Mouse (Mus musculus) megakaryocyte progenitor cell, adult 5-6 weeks (primary cell): ENCODE results near the gene Gm8356. TPM values are rescaled to one million over a fixed set of nuclear protein-coding genes. Genes with fewer than 3 reads are reported as not detected.
"Not testable (repeated sequence)": the region's sequence is repeated elsewhere in the genome, so short reads cannot be mapped to it uniquely, and the experiment has no call there.

Source experiments
- ATAC-seq: replicated peaks from 2 replicates; pipeline ENCODE4 v1.8.0; 2016; ENCODE audit warnings: mild to moderate bottlenecking, moderate TSS enrichment, inconsistent platforms; ENCODE audit not compliant: poor library complexity
- total RNA-seq, 2 experiments: library from RNA; stranded (forward) in 1 of 2; stranded (reverse) in 1 of 2; fragments of 157-497, 149-512 nt in 1 of 2; fragments of 200-1000 nt in 1 of 2; gene quantifications; 2 replicates each; pipeline versions ENCODE4 v1.2.3 to v1.2.4; 2015 to 2017

The Gm8356 gene
- total RNA-seq (2015): not detected in 2 replicates
- total RNA-seq (2017): not detected in 2 replicates

DNA sequence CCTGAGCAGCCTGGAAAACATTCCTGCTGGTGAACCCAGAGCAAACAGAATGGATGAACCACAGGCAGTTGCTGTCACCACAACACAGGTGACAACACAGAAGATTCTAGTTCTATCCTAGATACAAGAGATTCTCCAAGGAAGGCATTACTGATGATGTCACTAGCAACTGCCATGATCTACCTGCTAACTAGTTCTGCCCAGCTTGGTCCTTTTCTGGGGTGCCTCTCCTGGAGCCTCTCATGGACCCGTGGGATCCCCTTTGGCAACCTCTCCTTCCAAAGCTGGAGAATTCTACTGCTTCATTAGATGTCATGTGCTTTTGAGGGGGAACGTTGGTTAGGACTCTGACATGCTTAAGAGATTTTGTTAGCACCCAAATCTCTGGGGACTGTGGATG is at the start of gene Gm8356:
TSS of gene Gm8356 (minus strand) at position 101 of the 400 bp plus-strand sequence.
- not testable (repeated sequence) for ATAC-seq

DNA sequence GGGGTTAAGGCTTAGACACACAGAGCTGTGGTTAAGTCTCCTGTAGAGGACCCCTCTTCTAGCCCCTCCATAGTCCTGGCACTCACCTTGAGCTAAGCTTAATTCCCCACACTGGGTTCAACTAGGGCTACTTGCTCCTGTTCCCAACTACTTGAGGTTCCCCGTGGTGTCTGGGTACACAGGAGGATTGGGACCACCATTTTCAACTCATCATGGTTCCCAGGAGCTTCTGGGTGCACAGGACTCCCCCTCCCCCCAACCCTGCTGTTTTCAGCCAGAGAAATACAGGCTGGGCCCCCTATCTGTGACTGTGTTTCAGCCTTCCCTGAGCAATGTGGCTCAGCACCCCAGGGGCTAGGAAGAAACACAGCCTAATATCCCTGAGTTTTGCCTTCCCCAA is 50.8 kb downstream of the Gm8356 start:
- not testable (repeated sequence) for ATAC-seq

DNA sequence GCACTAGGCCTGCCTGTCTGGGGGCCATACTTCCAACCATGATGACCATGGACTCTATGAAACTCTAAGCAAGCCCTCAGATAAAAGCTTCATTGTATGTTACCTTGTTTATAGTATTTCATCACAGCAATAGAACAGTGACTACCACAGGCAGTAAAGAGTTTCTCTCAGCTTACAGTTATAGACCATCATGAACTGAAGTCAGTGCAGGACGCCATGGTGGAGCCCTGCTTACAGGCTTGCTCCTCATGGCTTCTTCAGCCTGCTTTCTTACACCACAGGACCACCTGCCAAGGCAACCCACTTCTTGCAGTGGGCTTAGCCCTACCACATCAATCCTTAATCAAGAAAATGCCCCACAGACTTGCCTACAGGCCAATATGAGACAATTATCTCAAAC is 51.5 kb downstream of the Gm8356 start:
- not testable (repeated sequence) for ATAC-seq

DNA sequence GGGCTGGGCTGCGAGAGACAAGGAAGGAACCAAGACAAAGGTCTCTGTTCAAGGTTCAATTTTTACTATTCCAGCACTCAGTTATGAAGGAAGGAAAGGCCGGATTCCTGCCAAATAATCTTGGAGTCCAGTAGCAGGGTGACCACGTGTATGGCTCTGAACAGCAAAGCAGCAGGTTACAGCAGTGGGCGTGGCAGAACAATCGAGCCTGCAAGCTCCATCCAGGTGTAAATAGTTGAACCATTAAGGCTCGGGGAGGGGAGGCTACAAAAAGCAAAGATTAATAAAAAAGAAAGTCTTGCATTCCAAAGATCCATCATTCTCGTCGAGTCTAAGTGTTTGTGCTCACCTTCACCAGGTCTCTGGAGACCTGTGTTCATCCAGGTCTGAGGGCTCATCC is 55.0 kb downstream of the Gm8356 start:
- ATAC-seq: not testable (repeated sequence)

Other genes with a start within 250 kb of the Gm8356 start
- gene Gm21103, start 232.4 kb downstream of the Gm8356 start, total RNA-seq (2015): not detected in 2 replicates
- gene Gm21103, start 232.4 kb downstream of the Gm8356 start, total RNA-seq (2017): not detected in 2 replicates
- gene Gm3618, start 193.6 kb downstream of the Gm8356 start, total RNA-seq (2015): not detected in 2 replicates
- not detected in 2 replicates for gene Gm3618, start 193.6 kb downstream of the Gm8356 start, total RNA-seq (2017)
- gene Gm16440, start 147.0 kb downstream of the Gm8356 start, total RNA-seq (2015): not detected in 2 replicates
- gene Gm16440, start 147.0 kb downstream of the Gm8356 start, total RNA-seq (2017): not detected in 2 replicates
- gene Gm3591, start 124.8 kb downstream of the Gm8356 start, total RNA-seq (2015): not detected in 2 replicates
- gene Gm3591, start 124.8 kb downstream of the Gm8356 start, total RNA-seq (2017): not detected in 2 replicates
- not detected in 2 replicates for gene Gm3594, start 92.7 kb downstream of the Gm8356 start, total RNA-seq (2015)
- not detected in 2 replicates for gene Gm3594, start 92.7 kb downstream of the Gm8356 start, total RNA-seq (2017)
- gene Gm3629, start 53.3 kb upstream of the Gm8356 start, total RNA-seq (2015): 0.27 TPM in 1 of 2 replicates, not detected in the other
- gene Gm3629, start 53.3 kb upstream of the Gm8356 start, total RNA-seq (2017): not detected in 2 replicates
- not detected in 2 replicates for gene Gm3460, start 85.1 kb upstream of the Gm8356 start, total RNA-seq (2015)
- gene Gm3460, start 85.1 kb upstream of the Gm8356 start, total RNA-seq (2017): not detected in 2 replicates
- not detected in 2 replicates for gene Gm10251, start 146.9 kb upstream of the Gm8356 start, total RNA-seq (2015)
- not detected in 2 replicates for gene Gm10251, start 146.9 kb upstream of the Gm8356 start, total RNA-seq (2017)
- not detected in 2 replicates for gene Gm8050, start 183.0 kb upstream of the Gm8356 start, total RNA-seq (2015)
- gene Gm8050, start 183.0 kb upstream of the Gm8356 start, total RNA-seq (2017): not detected in 2 replicates
- 0.49 and 1.5 TPM in 2 replicates for gene Gm3636, start 205.0 kb upstream of the Gm8356 start, total RNA-seq (2015)
- gene Gm3636, start 205.0 kb upstream of the Gm8356 start, total RNA-seq (2017): not detected in 2 replicates
- gene Gm8362, start 237.1 kb upstream of the Gm8356 start, total RNA-seq (2015): not detected in 2 replicates
- gene Gm8362, start 237.1 kb upstream of the Gm8356 start, total RNA-seq (2017): not detected in 2 replicates